Mouse (Mus musculus): ENCODE results near the gene Lpar1.

Gene Lpar1

GRCm38 (mm10) chr4:58462586-58462985 lies 91.1 kb downstream of the Lpar1 start:
- in situ Hi-C loops (cut with MboI, MseI): no loop called here

DNA sequence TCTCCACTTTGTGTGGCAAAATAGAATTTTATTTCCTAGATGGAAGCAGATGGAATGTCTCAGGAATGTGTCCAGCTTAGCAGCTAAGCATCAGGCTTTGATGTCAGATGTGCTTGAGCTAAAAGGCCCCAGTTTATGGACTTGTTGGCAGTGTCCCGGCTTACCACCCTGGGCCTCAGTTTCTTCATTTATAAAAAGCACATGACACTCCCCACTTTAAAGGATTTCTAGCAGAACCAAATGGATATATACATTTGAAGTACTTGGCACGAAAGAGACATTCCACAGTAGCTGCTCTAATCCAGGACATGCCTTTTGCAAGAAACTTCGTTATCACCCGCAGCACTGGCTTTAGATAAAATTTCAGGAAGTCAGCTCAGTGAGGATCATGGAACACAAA lies 100.4 kb downstream of the Lpar1 start:
- in situ Hi-C loops (cut with MboI, MseI): no loop called here

DNA sequence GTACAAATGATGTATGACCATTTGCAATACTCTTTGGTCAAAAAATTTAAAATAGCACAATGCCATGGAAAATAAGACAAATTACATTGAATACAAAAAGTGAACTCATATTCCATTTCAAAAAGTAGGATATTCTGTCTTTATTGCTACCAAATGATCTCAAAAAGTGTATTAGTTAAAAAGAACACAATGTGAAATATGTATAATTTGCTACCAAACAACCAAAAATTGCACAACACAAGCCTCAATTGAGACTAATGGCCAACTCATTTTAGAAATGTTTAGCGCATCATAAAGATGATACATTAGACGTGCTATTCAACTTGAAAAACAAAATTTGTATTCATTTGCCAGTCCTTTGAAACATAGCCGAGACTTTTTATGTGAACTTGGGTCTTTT lies 104.9 kb downstream of the Lpar1 start:
- in situ Hi-C loops (cut with MboI, MseI): no loop called here

DNA sequence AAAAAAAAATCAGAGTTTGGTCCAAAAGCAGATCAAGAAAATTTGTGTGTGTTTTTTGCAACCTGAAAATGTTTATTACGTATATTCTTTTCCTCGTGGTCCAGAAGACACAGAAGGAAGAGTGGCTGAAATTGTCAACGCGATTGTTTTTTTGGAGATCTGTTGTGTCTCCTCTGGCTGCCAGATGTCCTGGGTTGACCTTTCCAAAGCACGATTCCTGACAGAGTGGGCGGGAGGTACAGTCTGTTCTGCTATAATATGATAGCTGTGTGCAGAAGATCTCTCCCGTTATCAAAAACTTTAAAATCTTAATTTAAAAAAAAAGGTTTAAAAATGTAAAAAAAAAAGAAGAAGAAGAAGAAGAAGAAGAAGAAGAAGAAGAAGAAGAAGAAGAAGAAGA lies 105.9 kb downstream of the Lpar1 start:
- in situ Hi-C loops (cut with MboI, MseI): no loop called here

GRCm38 (mm10) chr4:58445846-58446245 lies 107.9 kb downstream of the Lpar1 start:
- in situ Hi-C loops (cut with MboI, MseI): no loop called here

DNA sequence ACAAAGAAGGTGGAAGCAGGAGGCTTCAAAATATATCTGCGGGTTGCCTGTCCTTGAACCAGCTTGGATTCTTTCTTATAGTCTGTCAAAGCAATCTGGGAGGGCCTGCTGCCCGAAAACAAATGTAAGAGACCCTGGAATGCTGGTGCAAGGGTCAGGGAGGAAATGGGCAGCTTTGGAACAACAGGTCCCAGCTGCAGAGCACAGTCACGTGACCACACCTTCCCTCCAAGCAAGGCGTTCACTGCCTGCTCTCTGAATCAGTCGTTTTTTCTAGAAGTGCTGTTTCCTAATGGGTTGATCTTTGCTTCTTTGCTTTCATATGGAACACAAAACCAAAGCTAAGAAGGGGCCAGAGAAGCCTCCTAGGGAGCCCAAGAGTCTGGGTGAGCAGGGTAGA lies 111.4 kb downstream of the Lpar1 start:
- in situ Hi-C loops (cut with MboI, MseI): no loop called here

GRCm38 (mm10) chr4:58438654-58439053 lies 115.0 kb downstream of the Lpar1 start:
- in situ Hi-C loops (cut with MboI, MseI): no loop called here

DNA sequence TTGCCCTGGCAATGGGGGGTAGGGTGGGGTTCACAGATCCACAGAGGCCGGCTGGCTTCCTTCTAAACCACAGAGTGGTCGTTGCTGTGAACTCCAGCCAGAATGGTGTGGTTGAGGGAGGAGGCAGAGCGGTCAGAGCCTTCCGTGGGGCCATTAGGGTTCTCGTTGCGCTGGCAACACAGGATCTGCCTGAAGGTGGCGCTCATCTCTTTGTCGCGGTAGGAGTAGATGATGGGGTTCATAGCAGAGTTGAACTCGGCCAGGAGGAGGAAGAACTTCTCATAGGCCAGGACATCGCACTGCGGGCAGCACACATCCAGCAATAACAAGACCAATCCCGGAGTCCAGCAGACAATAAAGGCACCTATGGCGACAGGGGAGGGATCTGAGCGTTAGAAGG lies 116.4 kb downstream of the Lpar1 start:
- in situ Hi-C loops (cut with MboI, MseI): no loop called here

DNA sequence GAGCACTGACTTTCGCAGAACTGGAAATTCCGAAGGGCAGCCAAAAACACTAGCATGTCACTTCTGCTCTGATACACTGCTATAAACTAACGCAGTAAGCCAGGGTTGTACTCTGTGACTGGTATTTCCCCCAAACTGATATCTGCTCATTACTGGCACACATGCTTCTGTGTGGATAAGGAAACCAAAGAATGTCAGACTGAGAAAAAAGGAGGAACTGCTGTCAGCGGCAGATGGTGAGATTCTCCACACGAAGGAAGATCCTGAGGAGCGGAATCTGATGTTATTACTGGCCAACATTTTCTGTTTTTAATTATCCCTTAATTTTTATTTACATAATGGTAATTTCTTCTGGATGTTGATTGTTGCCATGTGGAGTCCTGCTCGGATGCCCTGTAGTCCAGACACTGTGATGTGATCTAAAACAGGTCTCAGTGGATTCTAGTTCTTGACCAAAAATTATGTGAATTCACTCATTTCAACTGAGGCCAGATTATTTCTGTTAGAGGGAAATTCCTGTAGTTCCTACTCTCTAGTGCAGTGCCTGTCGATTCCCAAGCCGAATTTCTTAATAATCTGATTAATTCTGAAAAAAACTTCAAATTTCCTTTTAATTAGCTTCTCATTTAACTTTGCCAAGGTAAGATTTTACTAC lies 130.3 kb downstream of the Lpar1 start:
- in situ Hi-C loops (cut with MboI, MseI): loop anchor here (5.0 kb wide), 1 partner anchor 156 kb away; no protein-coding TSS in a partner anchor

- in situ Hi-C loops (cut with MboI, MseI): loop anchor here (10.0 kb wide), 1 partner anchor 336 kb away; no protein-coding TSS in a partner anchor
Observed at GRCm38 (mm10) chr4:58419225-58419624, 134.5 kb downstream of the Lpar1 start.

DNA sequence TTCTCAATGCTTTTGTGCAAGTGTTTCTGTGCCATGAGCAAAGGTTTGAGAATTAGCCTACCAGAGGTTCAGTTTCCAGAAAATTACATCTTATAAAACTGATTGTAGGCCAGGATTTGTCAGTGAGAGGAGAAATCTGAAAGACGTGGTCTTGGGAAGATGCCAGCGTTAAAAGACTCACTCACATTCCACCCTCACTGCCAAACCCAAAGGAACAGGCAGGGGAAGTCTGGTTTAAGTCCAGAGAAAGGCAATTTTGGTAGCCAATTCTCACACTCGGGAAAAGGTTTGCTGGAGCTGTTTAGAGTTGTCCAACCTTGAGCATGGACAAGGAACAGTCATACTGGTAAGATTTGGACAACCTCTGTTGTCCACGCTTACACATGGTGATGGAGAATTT lies 136.4 kb downstream of the Lpar1 start:
- in situ Hi-C loops (cut with MboI, MseI): loop anchor here (10.0 kb wide), 1 partner anchor 337 kb away; no protein-coding TSS in a partner anchor

- in situ Hi-C loops (cut with MboI, MseI): loop anchor here (10.0 kb wide), 1 partner anchor 339 kb away; no protein-coding TSS in a partner anchor
Observed at GRCm38 (mm10) chr4:58415537-58415936, 138.2 kb downstream of the Lpar1 start.

DNA sequence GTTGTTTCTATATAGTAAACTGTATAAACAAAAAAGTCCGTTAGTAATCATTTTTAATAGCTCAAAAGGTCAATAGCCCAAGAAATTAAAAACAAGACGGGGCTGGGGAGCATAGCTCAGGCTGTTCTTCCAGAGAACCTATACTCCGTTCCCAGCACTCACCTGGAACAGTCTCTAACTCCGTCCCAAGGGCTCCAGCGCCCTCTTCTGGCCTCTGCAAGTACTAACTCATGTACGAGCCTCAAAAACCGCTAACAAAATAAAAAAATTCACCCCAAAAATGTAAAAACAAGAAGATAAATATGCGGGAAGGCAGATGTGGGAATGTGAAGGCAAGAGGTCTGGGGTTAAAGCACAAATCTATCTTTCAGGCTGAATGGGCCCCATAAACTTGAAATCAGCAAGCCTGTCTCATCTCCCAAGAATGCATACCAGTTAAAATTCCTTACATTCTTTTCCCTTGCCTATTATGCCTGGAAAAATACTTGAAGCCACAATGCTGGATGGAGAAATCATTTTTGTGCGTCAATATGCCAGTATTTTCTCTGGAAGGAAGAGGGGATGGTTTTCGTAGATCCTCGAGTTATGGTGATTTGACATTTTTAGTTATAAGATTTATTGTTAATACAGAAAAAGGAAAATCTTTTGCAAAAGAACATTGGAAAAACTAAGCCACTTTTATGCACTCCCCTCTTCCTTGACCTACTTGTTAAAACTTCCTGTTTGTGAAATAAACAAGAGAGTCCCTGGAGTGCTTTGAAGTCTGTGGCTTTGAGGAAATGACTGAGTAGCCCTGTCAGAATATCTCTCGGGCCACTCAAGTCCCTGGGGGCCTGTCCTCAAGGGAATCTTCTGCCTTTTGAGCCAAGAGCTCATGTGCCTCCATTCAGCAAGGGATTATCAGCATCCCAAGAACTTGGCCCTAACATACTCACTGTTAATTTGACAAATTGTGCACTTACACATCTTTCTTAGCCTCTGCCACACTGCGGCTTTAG lies 140.2 kb downstream of the Lpar1 start:
- in situ Hi-C loops (cut with MboI, MseI): loop anchor here (10.0 kb wide), 1 partner anchor 341 kb away; no protein-coding TSS in a partner anchor

DNA sequence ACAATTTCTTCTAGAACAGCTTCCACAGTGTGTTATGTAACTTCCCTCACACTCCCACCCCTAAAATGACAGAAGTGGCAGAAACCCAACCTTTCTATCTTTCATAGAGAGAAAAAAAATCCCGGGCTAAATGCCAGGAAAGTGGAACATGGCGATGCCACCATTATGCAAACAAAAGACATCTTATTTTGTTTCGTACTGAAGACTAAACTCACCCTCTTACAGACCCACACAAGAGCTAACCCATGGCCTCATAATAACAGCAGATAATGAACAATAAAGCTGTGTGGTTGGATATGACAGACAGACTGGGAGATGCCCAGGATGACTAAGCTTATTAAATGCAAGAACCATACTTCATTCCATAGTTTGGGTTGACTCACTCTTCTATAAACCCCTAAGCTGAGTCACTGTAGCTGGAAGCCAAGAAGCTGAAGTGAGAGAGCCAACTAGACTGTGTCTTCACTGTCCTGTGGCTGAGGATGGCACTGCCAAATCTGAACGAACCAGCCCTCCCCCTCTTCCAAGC lies 151.7 kb downstream of the Lpar1 start:
- in situ Hi-C loops (cut with MboI, MseI): no loop called here

DNA sequence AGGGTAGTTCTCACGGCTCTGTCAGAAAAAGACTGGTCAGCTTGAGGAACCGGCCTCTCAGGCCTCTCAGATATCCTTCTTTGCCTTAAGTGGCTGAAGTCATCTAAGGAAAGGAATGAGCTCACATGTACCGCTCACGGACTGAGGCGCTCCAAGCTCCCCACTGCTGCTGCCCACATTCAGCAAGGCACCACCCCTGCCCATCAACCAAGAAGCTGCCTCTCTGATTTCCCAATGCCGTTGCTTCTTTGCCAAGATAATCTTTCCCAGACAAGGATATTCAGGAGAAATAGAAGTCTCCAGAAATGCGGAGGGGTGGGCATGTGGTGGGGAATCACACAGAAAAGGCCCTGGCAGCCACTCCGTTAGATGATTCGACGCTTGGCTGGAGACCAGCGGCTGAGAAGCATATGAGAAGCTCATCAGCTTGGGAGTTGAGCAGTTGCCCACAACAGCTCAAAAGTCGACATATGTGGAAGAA lies 152.8 kb downstream of the Lpar1 start:
- in situ Hi-C loops (cut with MboI, MseI): no loop called here

Measured in regulatory T cell (primary cell).